Mouse (Mus musculus) megakaryocyte, embryonic 14.5 days (primary cell): ENCODE measurements at regions not wholly inside any gene's neighbourhood (a gene's known extent, or its start where the extent isn't known, plus 50 kb on each side); places are given as distances from the start of the nearest gene placed in this dataset.

Source experiments
- H3K27me3 ChIP-seq: replicated peaks from 2 replicates; pipeline ENCODE3; 2012; ENCODE audit warnings: inconsistent platforms
- H3K36me3 ChIP-seq: replicated peaks from 2 replicates; pipeline ENCODE3; 2012; ENCODE audit warnings: low read length, inconsistent platforms, mixed read lengths
- H3K4me1 ChIP-seq: 2 replicates; pipeline ENCODE4 v1.6.1; 2012; ENCODE audit warnings: inconsistent platforms
- H3K4me3 ChIP-seq: replicated peaks from 2 replicates; pipeline ENCODE3; 2012; ENCODE audit warnings: moderate library complexity, mild to moderate bottlenecking, inconsistent platforms
- H3K9me3 ChIP-seq: 2 replicates; pipeline ENCODE4 v1.6.1; 2012; ENCODE audit warnings: inconsistent platforms
- FLI1 ChIP-seq: IDR thresholded peaks from 2 replicates; pipeline ENCODE4 v1.6.1; 2012; ENCODE audit warnings: low read length, inconsistent platforms, mixed read lengths
- GATA1 ChIP-seq: IDR thresholded peaks from 3 replicates; pipeline ENCODE4 v1.6.1; 2012; ENCODE audit warnings: mixed read lengths, low read length, inconsistent platforms, borderline replicate concordance

- no peaks in the 10 kb centered on the region for H3K27me3 ChIP-seq
- no peaks in the 10 kb centered on the region for H3K4me1 ChIP-seq
- TF ChIP-seq GATA1 (no peak), FLI1 (no peak)
- H3K4me3 ChIP-seq, result no peak overlapping the region
- H3K36me3 ChIP-seq, result no peaks in the 10 kb centered on the region
- peaks cover 13% of the 10 kb centered on the region for H3K9me3 ChIP-seq
Measured at GRCm38 (mm10) chr7:133440086-133440485, 161.9 kb downstream of the Tex36 start.

GRCm38 (mm10) chr7:133438631-133439030, 163.3 kb downstream of the Tex36 start:
- Histone ChIP-seq H3K4me3 (no peak overlapping the region), H3K4me1 (peaks cover 6% of the 10 kb centered on the region; the same call in 1 of the 2 replicates), H3K36me3 (no peaks in the 10 kb centered on the region), H3K27me3 (no peaks in the 10 kb centered on the region), H3K9me3 (peaks cover 13% of the 10 kb centered on the region)
- TF ChIP-seq GATA1, result no peak
- no peak for TF ChIP-seq FLI1

GRCm38 (mm10) chr7:133437866-133438265, 164.1 kb downstream of the Tex36 start:
- TF ChIP-seq FLI1 (no peak), GATA1 (no peak)
- Histone ChIP-seq H3K4me3 (no peak overlapping the region), H3K36me3 (no peaks in the 10 kb centered on the region), H3K27me3 (no peaks in the 10 kb centered on the region), H3K9me3 (peaks cover 13% of the 10 kb centered on the region), H3K4me1 (peaks cover 6% of the 10 kb centered on the region; the same call in 1 of the 2 replicates)

- H3K36me3 ChIP-seq, result no peaks in the 10 kb centered on the region
- peaks cover 6% of the 10 kb centered on the region; the same call in 1 of the 2 replicates for H3K4me1 ChIP-seq
- H3K4me3 ChIP-seq, result no peak overlapping the region
- H3K27me3 ChIP-seq, result no peaks in the 10 kb centered on the region
- H3K9me3 ChIP-seq, result peaks cover 17% of the 10 kb centered on the region
- TF ChIP-seq FLI1 (no peak), GATA1 (no peak)
Measured at GRCm38 (mm10) chr7:133435596-133436357, 166.2 kb downstream of the Tex36 start.

GRCm38 (mm10) chr7:133434027-133434820, 167.7 kb downstream of the Tex36 start:
- Histone ChIP-seq H3K27me3 (no peaks in the 10 kb centered on the region), H3K9me3 (peaks cover 16% of the 10 kb centered on the region), H3K36me3 (no peaks in the 10 kb centered on the region), H3K4me1 (peaks cover 6% of the 10 kb centered on the region; the same call in 1 of the 2 replicates), H3K4me3 (peak overlapping the region; percentile 12)
- TF ChIP-seq FLI1, result no peak
- TF ChIP-seq GATA1, result no peak

GRCm38 (mm10) chr7:133432343-133432742, 169.6 kb downstream of the Tex36 start:
- TF ChIP-seq GATA1 (no peak), FLI1 (no peak)
- Histone ChIP-seq H3K36me3 (no peaks in the 10 kb centered on the region), H3K27me3 (no peaks in the 10 kb centered on the region)

GRCm38 (mm10) chr7:133402072-133402471, 199.9 kb downstream of the Tex36 start:
- Histone ChIP-seq H3K36me3 (no peaks in the 10 kb centered on the region), H3K4me3 (no peak overlapping the region), H3K9me3 (peaks cover 35% of the 10 kb centered on the region), H3K27me3 (no peaks in the 10 kb centered on the region), H3K4me1 (no peaks in the 10 kb centered on the region)
- TF ChIP-seq FLI1 (no peak), GATA1 (no peak)

More at GRCm38 (mm10) chr7:133432343-133432742, 169.6 kb downstream of the Tex36 start:
- H3K9me3 ChIP-seq, result peaks cover 12% of the 10 kb centered on the region
- H3K4me3 ChIP-seq, result no peak overlapping the region
- peaks cover 6% of the 10 kb centered on the region; the same call in 1 of the 2 replicates for H3K4me1 ChIP-seq

GRCm38 (mm10) chr7:133400691-133401090, 201.3 kb downstream of the Tex36 start:
- H3K4me1 ChIP-seq, result no peaks in the 10 kb centered on the region
- TF ChIP-seq GATA1, result no peak
- no peak for TF ChIP-seq FLI1
- H3K4me3 ChIP-seq, result no peak overlapping the region
- H3K9me3 ChIP-seq, result peaks cover 40% of the 10 kb centered on the region
- no peaks in the 10 kb centered on the region for H3K27me3 ChIP-seq
- H3K36me3 ChIP-seq, result no peaks in the 10 kb centered on the region

- Histone ChIP-seq H3K36me3 (no peaks in the 10 kb centered on the region), H3K9me3 (no peaks in the 10 kb centered on the region), H3K4me3 (no peak overlapping the region), H3K4me1 (no peaks in the 10 kb centered on the region), H3K27me3 (no peaks in the 10 kb centered on the region)
- TF ChIP-seq FLI1 (no peak), GATA1 (no peak)
Measured at GRCm38 (mm10) chr7:133388716-133389115, 213.2 kb downstream of the Tex36 start.

- TF ChIP-seq FLI1 (no peak), GATA1 (no peak)
- Histone ChIP-seq H3K4me3 (no peak overlapping the region), H3K4me1 (peaks cover 7% of the 10 kb centered on the region), H3K9me3 (peaks cover 8% of the 10 kb centered on the region), H3K27me3 (peaks cover 2% of the 10 kb centered on the region), H3K36me3 (no peaks in the 10 kb centered on the region)
Measured at GRCm38 (mm10) chr7:133382032-133382712, 219.8 kb downstream of the Tex36 start.
